Comparison of ENCODE assay signal across 17 mouse cellular contexts in the genomic region with DNA sequence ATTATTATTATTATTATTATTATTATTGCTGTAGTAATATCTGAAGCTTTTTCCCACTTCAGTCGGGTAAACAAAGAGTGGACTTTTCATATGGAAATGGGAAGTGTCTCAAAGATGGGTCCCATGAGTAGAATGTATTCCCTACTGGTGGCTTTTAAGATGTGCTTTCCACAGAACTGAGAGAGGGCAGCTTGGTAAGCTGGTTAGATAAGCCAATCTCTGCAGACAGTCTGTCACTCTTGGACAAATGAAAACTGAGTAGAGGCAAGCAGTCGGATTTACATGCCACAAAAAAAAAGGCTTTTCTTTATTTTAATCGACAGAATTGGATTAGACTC.
DNase-seq lines count a peak whose midpoint lies in the region; ATAC-seq lines count a peak whose summit lies in the region.
"Had no signal": no experiment of that assay in that cellular context is flagged by ENCODE, and none has a peak within 500 bp of the region (broad histone marks: within the 10 kb centered on the region; RNA-seq: fewer than 3 reads in every experiment).

No protein-coding gene starts in this region.

- H3K4me3 ChIP-seq in forebrain, embryonic 16.5 days (replicated peaks; ENCODE audit: low read length) = no peak overlapping the region
- H3K4me3 ChIP-seq in midbrain, embryonic 13.5 days (replicated peaks) = no peak overlapping the region
- H3K4me3 ChIP-seq: embryonic facial prominence, embryonic 10.5 days; heart, embryonic 12.5 days; intestine, embryonic 15.5 days; left cerebral cortex, adult 2 months; liver, embryonic 13.5 days; lung, embryonic 15.5 days had no signal

- peak; percentile 77 for ATAC-seq in forebrain, embryonic 16.5 days
- peak; percentile 86 for ATAC-seq in midbrain, embryonic 13.5 days

- H3K27ac ChIP-seq in forebrain, embryonic 16.5 days (ENCODE audit: low read length) = peak overlapping the region; percentile 64
- peak overlapping the region; percentile 72 for H3K27ac ChIP-seq in midbrain, embryonic 13.5 days
- H3K27ac ChIP-seq: intestine, embryonic 15.5 days; left cerebral cortex, adult 2 months; liver, embryonic 13.5 days; lung, embryonic 15.5 days; stomach, postnatal 0 days had no signal

- DNase-seq in retina, postnatal 7 days (ENCODE audit: low read depth, low spot score) = peak; percentile 11
- DNase-seq in retina, postnatal 1 day = no peak
- DNase-seq in cerebellum, postnatal 25 days = no peak
- no peak for DNase-seq in ovary, adult 18-20 months (ENCODE audit: low spot score)
- DNase-seq in thymus, postnatal 10 days (ENCODE audit: low spot score in 2 of 2) = no peak
- DNase-seq: cerebellum, adult 9-10 months; liver, embryonic 13.5 days; right cerebral cortex, postnatal 14 days; thymus, postnatal 14 days had no signal

- no peaks in the 10 kb centered on the region for H3K36me3 ChIP-seq in forebrain, embryonic 16.5 days (ENCODE audit: control insufficient read depth, insufficient read depth)
- H3K36me3 ChIP-seq in midbrain, embryonic 13.5 days = no peaks in the 10 kb centered on the region
- H3K36me3 ChIP-seq: embryonic facial prominence, embryonic 10.5 days; heart, embryonic 12.5 days; intestine, embryonic 15.5 days; liver, embryonic 13.5 days; lung, embryonic 15.5 days had no signal

- H3K27me3 ChIP-seq in forebrain, embryonic 16.5 days (replicated peaks; ENCODE audit: control insufficient read depth, insufficient read depth, low read length) = no peaks in the 10 kb centered on the region
- H3K27me3 ChIP-seq in midbrain, embryonic 13.5 days = no peaks in the 10 kb centered on the region
- H3K27me3 ChIP-seq: heart, embryonic 12.5 days; intestine, embryonic 15.5 days; liver, embryonic 13.5 days; lung, embryonic 15.5 days had no signal

- H3K4me1 ChIP-seq in forebrain, embryonic 16.5 days (replicated peaks; ENCODE audit: control insufficient read depth, insufficient read depth, low read length) = 0 out of 2 replicates have a peak, but pooled peaks cover 2% of the 10 kb centered on the region
- H3K4me1 ChIP-seq in midbrain, embryonic 13.5 days (replicated peaks) = peaks cover 24% of the 10 kb centered on the region
- H3K4me1 ChIP-seq: heart, embryonic 12.5 days; intestine, embryonic 15.5 days; liver, embryonic 13.5 days; lung, embryonic 15.5 days had no signal

- H3K4me2 ChIP-seq in forebrain, embryonic 16.5 days (ENCODE audit: low read length) = no peak overlapping the region
- H3K4me2 ChIP-seq in midbrain, embryonic 13.5 days (replicated peaks) = no peak overlapping the region
- H3K4me2 ChIP-seq: heart, embryonic 12.5 days; intestine, embryonic 15.5 days; liver, embryonic 13.5 days; lung, embryonic 15.5 days had no signal

- H3K9me3 ChIP-seq in forebrain, embryonic 16.5 days (ENCODE audit: control insufficient read depth, low read length) = no peaks in the 10 kb centered on the region
- no peaks in the 10 kb centered on the region for H3K9me3 ChIP-seq in midbrain, embryonic 13.5 days
- H3K9me3 ChIP-seq: embryonic facial prominence, embryonic 10.5 days; heart, embryonic 12.5 days; intestine, embryonic 15.5 days; liver, embryonic 13.5 days; lung, embryonic 15.5 days had no signal

- WGBS in forebrain, embryonic 16.5 days = 4% methylated on average over 3 of the region's 3 CpGs
- WGBS in midbrain, embryonic 13.5 days = 6% methylated on average over 3 of the region's 3 CpGs

- H3K9ac ChIP-seq in forebrain, embryonic 16.5 days (replicated peaks; ENCODE audit: low read depth, low read length) = no peak overlapping the region
- no peak overlapping the region for H3K9ac ChIP-seq in midbrain, embryonic 13.5 days (replicated peaks)
- H3K9ac ChIP-seq: heart, embryonic 12.5 days; intestine, embryonic 15.5 days; liver, embryonic 13.5 days; lung, embryonic 15.5 days had no signal
